Mouse (Mus musculus): Measurements from ENCODE around the gene Cacna1c.

The Cacna1c gene

GRCm38 (mm10) chr6:118561225-118561624 lies 635.0 kb downstream of the Cacna1c start:
- DNase-seq = no peak

- DNase-seq = no peak
Measured at GRCm38 (mm10) chr6:118538627-118539026, 657.6 kb downstream of the Cacna1c start.
